Mouse (Mus musculus) liver, adult 2 months (tissue): ENCODE results near the gene Rubcn. TPM values are rescaled to one million over a fixed set of nuclear protein-coding genes. Genes with fewer than 3 reads are reported as not detected.

ENCODE experiments used
- DNase-seq: peaks from one replicate; pipeline ENCODE4 v3.0.0-alpha.2; 2011; ENCODE audit warnings: low read depth, low spot score; ENCODE audit errors: extremely low read depth
- H3K27ac ChIP-seq: fragments of 200-500 bp; replicated peaks from 2 replicates; pipeline ENCODE4 v1.5.1; 2012; ENCODE audit warnings: low read depth, mild to moderate bottlenecking, control low read depth, inconsistent platforms, low read length; ENCODE audit not compliant: insufficient read depth
- H3K27me3 ChIP-seq: fragments of 200-500 bp; 2 replicates; pipeline ENCODE4 v1.6.1; 2012; ENCODE audit warnings: mild to moderate bottlenecking, moderate library complexity, low read length, inconsistent platforms; ENCODE audit not compliant: control insufficient read depth, insufficient read depth
- H3K36me3 ChIP-seq: fragments of 200-500 bp; 2 replicates; pipeline ENCODE4 v1.6.1; 2012; ENCODE audit warnings: low read length, inconsistent platforms; ENCODE audit not compliant: control insufficient read depth, insufficient read depth
- H3K4me1 ChIP-seq: fragments of 200-500 bp; 2 replicates; pipeline ENCODE4 v1.6.1; 2011; ENCODE audit warnings: low read length; ENCODE audit not compliant: control insufficient read depth, insufficient read depth
- H3K4me3 ChIP-seq: fragments of 200-500 bp; 2 replicates; pipeline ENCODE4 v1.5.1; 2011; ENCODE audit warnings: low read depth, mild to moderate bottlenecking, control low read depth, low read length, moderate library complexity; ENCODE audit not compliant: insufficient read depth
- H3K79me2 ChIP-seq: fragments of 200-500 bp; 2 replicates; pipeline ENCODE4 v1.6.1; 2012; ENCODE audit warnings: inconsistent platforms, mild to moderate bottlenecking, low read length, moderate library complexity; ENCODE audit not compliant: control insufficient read depth, insufficient read depth
- H3K9ac ChIP-seq: fragments of 200-500 bp; 2 replicates; pipeline ENCODE4 v1.6.1; 2012; ENCODE audit warnings: low read depth, mild to moderate bottlenecking, control low read depth, inconsistent platforms, low read length
- CTCF ChIP-seq: fragments of 200-500 bp; IDR thresholded peaks from 2 replicates; pipeline ENCODE4 v1.5.1; 2011; ENCODE audit warnings: low read depth, low read length, control low read depth
- POLR2A ChIP-seq: fragments of 200-500 bp; IDR thresholded peaks from 2 replicates; pipeline ENCODE4 v1.6.1; 2011; ENCODE audit warnings: low read length, control low read depth; ENCODE audit not compliant: insufficient read depth; ENCODE audit errors: extremely low read depth
- WGBS: fragments of 180-500 bp; shearing (Covaris S2); methylation state at CpG from one replicate; pipeline ENCODE4 v1.1.7; 2018; 5-methylcytosine and 5-hydroxymethylcytosine counted together
- polyA plus RNA-seq: library from polyadenylated mRNA; depleted of rRNA; stranded (reverse); fragments of >200 nt; gene quantifications from 2 replicates; pipeline ENCODE4 v1.2.3, GENCODE M21; 2012
- total RNA-seq: library from RNA; depleted of rRNA; stranded (reverse); fragments of >200 nt; gene quantifications from 2 replicates; pipeline ENCODE4 v1.2.3, GENCODE M21; 2014

Gene Rubcn
- total and polyA plus RNA-seq, 2 experiments = 12.6 to 17.0 TPM

- H3K27ac ChIP-seq = no peak overlapping the region
- H3K36me3 ChIP-seq = no peaks in the 10 kb centered on the region
- 55% methylated on average over 7 of the region's 7 CpGs for WGBS
- peaks cover 10% of the 10 kb centered on the region; the same call in 1 of the 2 replicates for H3K79me2 ChIP-seq
- no peak for TF ChIP-seq CTCF
- TF ChIP-seq POLR2A = no peak
- no peak for DNase-seq
- H3K9ac ChIP-seq = no peak overlapping the region
- no peaks in the 10 kb centered on the region for H3K27me3 ChIP-seq
- peaks cover 4% of the 10 kb centered on the region for H3K4me1 ChIP-seq
- H3K4me3 ChIP-seq = no peak overlapping the region
These were observed 35.6 kb upstream of the Rubcn start for GRCm38 (mm10) chr16:32913212-32913611.

- no peak overlapping the region for H3K4me3 ChIP-seq
- peaks cover 16% of the 10 kb centered on the region for H3K36me3 ChIP-seq
- peak; percentile 84 for DNase-seq
- WGBS = 29% methylated on average over 8 of the region's 8 CpGs
- no peaks in the 10 kb centered on the region for H3K79me2 ChIP-seq
- no peak overlapping the region for H3K9ac ChIP-seq
- H3K27ac ChIP-seq = no peak overlapping the region
- no peaks in the 10 kb centered on the region for H3K27me3 ChIP-seq
- H3K4me1 ChIP-seq = peaks cover 2% of the 10 kb centered on the region
- TF ChIP-seq POLR2A (no peak), CTCF (no peak)
These were observed 29.2 kb upstream of the Rubcn start for GRCm38 (mm10) chr16:32906727-32907126.

- Histone ChIP-seq H3K9ac (no peak overlapping the region), H3K36me3 (peaks cover 19% of the 10 kb centered on the region), H3K27ac (no peak overlapping the region), H3K4me1 (peaks cover 2% of the 10 kb centered on the region), H3K79me2 (no peaks in the 10 kb centered on the region), H3K27me3 (no peaks in the 10 kb centered on the region), H3K4me3 (no peak overlapping the region)
- 94% methylated on average over 2 of the region's 2 CpGs for WGBS
- DNase-seq = no peak
- TF ChIP-seq CTCF (no peak), POLR2A (no peak)
These were observed 28.6 kb upstream of the Rubcn start for GRCm38 (mm10) chr16:32906186-32906585.

GRCm38 (mm10) chr16:32902051-32902428 is 24.5 kb upstream of the Rubcn start:
- TF ChIP-seq CTCF (no peak), POLR2A (no peak)
- Histone ChIP-seq H3K27me3 (no peaks in the 10 kb centered on the region), H3K4me3 (no peak overlapping the region), H3K36me3 (peaks cover 37% of the 10 kb centered on the region), H3K9ac (no peak overlapping the region), H3K79me2 (no peaks in the 10 kb centered on the region), H3K4me1 (peaks cover 2% of the 10 kb centered on the region), H3K27ac (no peak overlapping the region)
- 56% methylated on average over 3 of the region's 3 CpGs for WGBS
- no peak for DNase-seq

- Histone ChIP-seq H3K36me3 (peaks cover 35% of the 10 kb centered on the region), H3K27ac (no peak overlapping the region), H3K27me3 (no peaks in the 10 kb centered on the region), H3K79me2 (no peaks in the 10 kb centered on the region), H3K4me1 (peaks cover 2% of the 10 kb centered on the region), H3K4me3 (no peak overlapping the region), H3K9ac (no peak overlapping the region)
- TF ChIP-seq POLR2A (no peak), CTCF (no peak)
- 91% methylated on average over 2 of the region's 2 CpGs for WGBS
- no peak for DNase-seq
These were observed 23.9 kb upstream of the Rubcn start for GRCm38 (mm10) chr16:32901360-32902050.

- Histone ChIP-seq H3K4me1 (no peaks in the 10 kb centered on the region), H3K36me3 (peaks cover 46% of the 10 kb centered on the region), H3K79me2 (peaks cover 4% of the 10 kb centered on the region), H3K27me3 (no peaks in the 10 kb centered on the region), H3K27ac (no peak overlapping the region), H3K4me3 (no peak overlapping the region), H3K9ac (no peak overlapping the region)
- TF ChIP-seq POLR2A (no peak), CTCF (no peak)
- DNase-seq = peak; percentile 20
These were observed 18.6 kb upstream of the Rubcn start for GRCm38 (mm10) chr16:32896126-32896525.
